Mouse (Mus musculus) 3T3-L1 (cell line): ENCODE data around the gene Dll1.

Experiments used
- DNase-seq: peaks from one replicate; pipeline ENCODE4 v3.0.0-alpha.2; 2015; ENCODE audit warnings: low read depth, low spot score

Gene Dll1

GRCm38 (mm10) chr17:15376494-15377181, at the start of gene Dll1:
Gene Dll1, minus strand, starts transcription at chr17:15376872.
- DNase-seq, result no peak

GRCm38 (mm10) chr17:15425931-15426330, 49.3 kb upstream of the Dll1 start:
- no peak for DNase-seq

GRCm38 (mm10) chr17:15423080-15423765, 46.6 kb upstream of the Dll1 start:
- DNase-seq, result peak; percentile 16

- peak; percentile 3 for DNase-seq
Measured at GRCm38 (mm10) chr17:15422666-15423065, 46.0 kb upstream of the Dll1 start.

GRCm38 (mm10) chr17:15421446-15421845, 44.8 kb upstream of the Dll1 start:
- DNase-seq, result no peak

- no peak for DNase-seq
Measured at GRCm38 (mm10) chr17:15420021-15420603, 43.4 kb upstream of the Dll1 start.

GRCm38 (mm10) chr17:15419534-15419933, 42.9 kb upstream of the Dll1 start:
- no peak for DNase-seq

- DNase-seq, result no peak
Measured at GRCm38 (mm10) chr17:15416596-15417215, 40.0 kb upstream of the Dll1 start.

- no peak for DNase-seq
Measured at GRCm38 (mm10) chr17:15410861-15411260, 34.2 kb upstream of the Dll1 start.

GRCm38 (mm10) chr17:15409261-15409660, 32.6 kb upstream of the Dll1 start:
- DNase-seq, result no peak

- DNase-seq, result no peak
Measured at GRCm38 (mm10) chr17:15406576-15406975, 29.9 kb upstream of the Dll1 start.

- no peak for DNase-seq
Measured at GRCm38 (mm10) chr17:15401716-15402115, 25.0 kb upstream of the Dll1 start.

GRCm38 (mm10) chr17:15395997-15396675, 19.5 kb upstream of the Dll1 start, which contains the start of gene Fam120b:
Gene Fam120b, plus strand, starts transcription at chr17:15396202.
- DNase-seq, result peak; percentile 99

- DNase-seq, result no peak
Measured at GRCm38 (mm10) chr17:15389356-15389755, 12.7 kb upstream of the Dll1 start.

GRCm38 (mm10) chr17:15388892-15389291, 12.2 kb upstream of the Dll1 start:
- DNase-seq, result no peak

- DNase-seq, result no peak
Measured at GRCm38 (mm10) chr17:15383360-15383759, 6.7 kb upstream of the Dll1 start.

GRCm38 (mm10) chr17:15381869-15382660, 5.4 kb upstream of the Dll1 start:
- no peak for DNase-seq

GRCm38 (mm10) chr17:15381092-15381860, 4.6 kb upstream of the Dll1 start:
- DNase-seq, result no peak

- DNase-seq, result no peak
Measured at GRCm38 (mm10) chr17:15380641-15381051, 4.0 kb upstream of the Dll1 start.
